Mouse (Mus musculus): ENCODE measurements around the gene Mob3c.

Gene Mob3c

DNA sequence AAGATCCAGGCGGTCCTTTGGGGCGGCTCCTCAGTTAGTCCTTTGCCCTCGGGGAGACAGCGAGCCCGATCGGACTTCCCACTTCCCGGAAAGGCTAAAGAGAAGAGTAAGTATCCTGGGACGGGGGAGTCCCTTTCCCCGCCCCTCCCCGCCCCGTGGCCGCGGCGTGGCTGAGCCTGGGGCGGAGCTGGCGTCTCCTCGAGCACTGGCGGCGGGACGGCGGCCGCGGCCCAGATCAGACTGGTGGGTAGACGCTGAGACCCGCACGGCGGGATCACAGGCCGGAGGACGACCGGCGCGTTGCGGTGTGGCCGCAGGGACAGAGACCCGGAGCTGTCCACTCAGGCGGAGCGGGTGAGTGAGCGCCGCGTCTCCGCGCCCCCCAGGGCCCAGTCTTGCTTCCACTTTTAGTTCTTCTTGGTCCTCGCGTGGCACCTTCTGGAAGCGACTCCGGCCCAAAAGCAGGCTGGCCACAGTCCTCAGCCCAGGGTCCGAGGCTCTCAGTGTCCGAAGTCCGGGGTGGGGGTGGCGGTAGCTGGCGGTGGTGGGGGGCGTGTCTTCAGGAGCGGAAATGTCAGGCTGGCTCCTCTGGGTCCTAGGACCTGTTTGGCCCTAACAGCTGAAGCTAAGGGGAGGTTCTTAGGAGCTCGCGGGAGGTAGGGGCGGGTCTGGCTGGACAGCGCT is at the start of gene Mob3c:
Gene Mob3c (plus strand): TSS at position 205 of the 684 bp plus-strand sequence.
- in situ Hi-C loops (cut with MboI) = loop anchor here (10.0 kb wide), 1 partner anchor 83 kb away; no protein-coding TSS in a partner anchor

DNA sequence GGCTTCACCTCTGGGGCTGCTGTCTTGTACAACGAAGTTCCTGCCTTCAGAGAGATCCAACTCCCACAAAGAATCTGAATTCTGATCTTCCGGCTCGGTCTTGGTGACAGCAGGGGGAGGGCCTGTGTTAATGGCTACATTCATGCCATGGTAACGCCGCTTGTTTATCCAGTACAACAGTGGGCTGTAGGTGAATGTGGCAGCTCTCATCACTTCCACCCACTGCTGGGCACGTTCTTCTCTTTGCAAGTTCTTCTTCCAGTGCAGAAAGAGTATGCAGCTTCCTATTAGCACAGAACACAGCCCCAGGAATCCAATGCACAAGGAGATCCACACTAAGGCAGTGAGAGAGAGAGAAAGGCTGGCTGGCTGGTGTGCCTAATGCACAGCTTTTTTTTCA is 47.6 kb upstream of the Mob3c start:
- in situ Hi-C loops (cut with MboI) = no loop called here

DNA sequence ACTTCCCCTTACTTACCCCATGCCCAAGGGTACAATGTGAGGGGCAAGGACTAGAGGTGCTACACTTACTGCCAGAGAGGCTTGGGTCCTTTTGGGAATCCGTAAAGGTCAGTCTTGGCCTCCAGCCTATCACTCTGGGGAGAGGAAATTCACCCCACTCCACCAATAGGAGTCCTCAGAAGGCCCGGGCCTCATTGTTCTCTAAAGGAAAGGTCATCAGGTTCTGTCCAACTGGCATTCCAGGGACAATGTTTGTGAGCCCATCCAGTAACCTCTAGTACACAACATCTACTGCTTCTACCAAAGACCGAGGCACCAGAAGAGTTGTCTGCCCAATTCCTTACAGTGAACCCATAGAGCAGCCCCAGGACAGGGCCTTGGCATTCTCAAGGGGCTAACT is 47.0 kb upstream of the Mob3c start, which contains the start of gene Tex38:
Gene Tex38 (minus strand): TSS at position 101 of the 400 bp plus-strand sequence.
- in situ Hi-C loops (cut with MboI) = no loop called here

DNA sequence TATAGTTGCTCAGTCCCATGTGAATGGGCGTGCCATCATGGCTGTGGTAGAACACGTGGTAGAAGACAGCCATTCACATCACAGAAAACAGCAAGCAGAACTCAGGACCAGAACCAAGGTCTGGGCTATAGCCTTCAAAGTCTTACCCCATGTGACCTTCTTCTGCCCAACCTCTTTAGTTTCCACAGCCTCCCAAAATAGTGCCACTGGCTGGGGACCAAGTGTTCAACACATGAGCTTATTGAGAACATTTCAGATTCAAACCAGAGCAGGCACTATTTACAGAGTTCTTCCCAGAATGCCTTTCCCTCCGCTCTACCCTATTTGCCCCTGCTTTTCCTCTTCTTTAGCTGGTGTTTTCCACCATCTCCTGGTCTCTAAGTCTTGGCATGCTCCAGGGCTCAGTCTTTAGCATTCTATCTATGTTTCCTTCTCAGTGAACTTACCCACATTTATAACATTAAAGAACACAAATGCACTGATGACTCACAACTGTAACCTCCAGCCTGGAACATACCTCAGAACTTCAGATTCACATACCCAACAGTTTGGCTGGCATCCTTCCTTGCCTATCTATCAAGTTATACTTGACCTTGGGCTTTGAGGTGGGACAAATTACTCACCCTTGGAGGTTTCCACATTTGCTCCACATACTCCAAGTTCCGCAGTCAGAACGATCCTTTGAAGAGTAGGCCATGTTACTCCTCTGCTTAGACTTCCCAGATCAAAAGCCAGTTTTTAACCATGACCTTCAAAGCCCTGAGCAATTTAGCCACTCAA is 45.7 kb upstream of the Mob3c start:
- in situ Hi-C loops (cut with MboI) = no loop called here

DNA sequence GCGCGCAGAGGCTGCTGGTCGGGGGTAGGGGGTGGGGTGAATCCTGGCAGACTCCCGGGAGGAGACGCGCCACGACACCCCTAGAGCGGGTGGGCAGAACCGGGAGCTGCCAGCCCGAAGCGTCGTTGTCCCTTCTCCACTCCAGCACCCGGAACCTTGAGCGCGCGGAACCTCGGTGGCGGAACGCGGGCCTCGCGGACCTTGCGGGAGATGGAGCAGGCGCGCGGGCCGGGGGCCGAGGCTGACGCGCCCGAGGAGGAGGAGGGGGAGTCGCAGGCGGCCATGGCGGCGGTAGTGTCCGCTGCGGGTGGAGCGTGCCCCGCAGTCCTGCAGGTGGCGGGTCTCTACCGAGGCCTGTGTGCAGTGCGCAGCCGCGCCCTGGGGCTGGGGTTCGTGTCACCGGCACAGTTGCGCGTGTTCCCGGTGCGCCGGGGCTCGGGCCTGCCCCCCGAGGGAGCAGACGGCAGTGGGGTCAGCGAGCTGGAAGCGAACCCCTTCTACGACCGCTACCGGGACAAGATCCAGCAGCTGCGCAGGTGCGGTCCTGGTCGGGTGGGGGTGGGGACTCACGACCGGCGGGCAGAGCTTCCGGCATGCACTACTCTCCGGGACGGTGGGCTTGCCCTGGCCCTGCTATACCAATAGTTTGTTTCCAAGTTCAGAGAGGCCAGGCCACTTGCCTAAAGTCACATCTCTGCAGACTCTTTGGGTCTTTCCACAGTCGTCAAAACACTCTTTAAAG is 43.0 kb upstream of the Mob3c start, which contains the start of gene Atpaf1:
Gene Atpaf1 (plus strand): TSS at position 44 of the 742 bp plus-strand sequence.
- in situ Hi-C loops (cut with MboI) = no loop called here

DNA sequence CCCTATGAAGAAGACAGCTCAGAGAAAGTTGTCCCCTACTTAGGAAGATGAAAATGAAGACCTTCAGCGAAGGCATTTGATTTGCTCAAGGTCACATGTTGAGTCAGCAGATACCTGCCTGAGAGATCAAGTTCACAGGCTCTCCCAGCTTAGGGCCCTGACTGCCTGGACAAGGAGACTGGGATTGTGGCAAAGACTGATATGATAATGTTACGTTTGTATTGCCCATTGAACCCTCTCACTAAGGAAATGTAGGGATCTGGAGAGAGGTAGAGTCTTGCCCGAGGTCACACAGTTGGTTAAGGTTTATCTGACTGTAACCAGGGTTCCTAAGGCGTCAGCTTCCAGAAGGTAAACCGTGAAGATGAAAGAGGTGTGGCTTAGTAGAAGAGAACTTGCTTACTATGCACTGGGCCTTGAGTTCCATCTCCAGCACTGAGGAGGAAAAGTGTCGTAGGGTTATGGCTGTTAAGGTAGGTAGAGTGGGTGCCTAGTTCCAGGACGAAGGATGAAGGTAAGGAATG is 42.3 kb upstream of the Mob3c start:
- in situ Hi-C loops (cut with MboI) = no loop called here

DNA sequence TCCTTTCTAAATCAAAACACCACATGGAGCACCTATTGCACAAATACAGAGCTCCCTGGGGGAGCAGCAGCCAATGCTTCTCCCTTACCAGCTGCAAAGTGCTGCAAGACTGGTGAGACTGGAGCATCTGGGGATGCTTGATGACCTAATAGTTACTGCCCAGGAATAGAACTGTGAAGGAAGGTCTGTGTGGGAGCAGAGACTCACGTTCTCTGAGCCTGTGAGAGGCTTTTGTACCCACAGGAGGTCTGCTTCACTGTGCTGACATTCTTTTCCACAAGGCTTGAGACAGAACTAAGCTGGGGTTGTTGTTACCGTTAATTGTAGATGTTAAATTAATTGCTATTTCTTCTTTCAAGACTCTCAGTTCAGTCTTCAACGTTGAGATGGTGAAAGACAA is 37.0 kb upstream of the Mob3c start:
- in situ Hi-C loops (cut with MboI) = no loop called here

DNA sequence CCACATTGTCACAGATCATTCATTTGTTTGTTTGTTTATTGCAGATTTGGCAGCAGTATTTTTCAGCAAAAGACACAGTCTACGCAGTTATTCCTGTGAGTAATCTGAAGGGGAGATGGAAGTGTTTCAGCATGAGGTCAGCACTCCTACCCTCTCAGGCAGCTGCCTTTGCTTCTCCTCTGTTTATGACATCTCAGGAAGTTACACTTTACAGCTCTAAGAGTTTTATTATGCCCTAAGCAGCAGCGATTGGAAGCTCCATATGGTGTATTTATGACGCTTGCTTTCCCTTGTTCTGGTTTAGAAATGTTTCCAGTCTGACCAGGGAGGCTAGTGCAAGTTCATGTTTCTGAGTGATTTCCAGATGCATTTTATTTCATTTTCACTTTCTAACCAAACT is 32.5 kb upstream of the Mob3c start:
- in situ Hi-C loops (cut with MboI) = no loop called here

DNA sequence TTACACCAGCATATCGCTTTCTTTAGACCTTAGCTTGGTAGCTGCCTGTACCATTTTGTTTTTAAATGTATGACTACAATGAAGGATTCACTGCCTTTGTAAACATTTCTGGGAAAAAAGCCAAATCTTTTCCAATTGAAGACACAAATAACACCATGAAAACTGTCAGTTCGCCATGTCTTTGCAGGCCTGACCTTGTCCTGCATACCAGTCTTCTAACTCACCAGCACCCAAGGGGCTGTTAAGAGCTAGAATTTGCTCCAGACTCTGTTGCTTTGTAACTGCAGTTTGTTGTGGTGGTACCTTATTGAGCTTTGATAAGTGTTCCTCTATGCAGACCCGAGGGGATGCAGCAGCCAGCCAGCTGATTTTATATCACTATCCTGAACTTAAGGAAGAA is 27.9 kb upstream of the Mob3c start:
- in situ Hi-C loops (cut with MboI) = no loop called here

DNA sequence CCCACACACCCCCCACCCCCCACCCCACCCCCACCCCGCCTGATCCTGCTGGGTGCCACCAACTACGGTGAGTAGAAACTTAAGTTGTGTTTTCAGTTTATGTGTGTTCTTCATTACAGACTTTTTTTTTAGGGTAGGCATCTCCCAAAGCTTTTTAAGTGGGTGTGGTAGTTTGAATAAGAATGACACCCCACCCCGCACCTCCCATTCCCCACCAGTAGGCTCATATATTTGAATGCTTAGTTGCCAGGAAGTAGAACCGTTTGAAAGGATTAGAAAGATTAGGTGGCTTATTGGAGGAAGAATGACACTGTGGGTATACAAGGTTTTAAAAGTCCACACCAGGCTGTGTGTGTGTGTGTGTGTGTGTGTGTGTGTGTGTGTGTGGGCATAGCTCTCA is 15.6 kb upstream of the Mob3c start:
- in situ Hi-C loops (cut with MboI) = no loop called here

DNA sequence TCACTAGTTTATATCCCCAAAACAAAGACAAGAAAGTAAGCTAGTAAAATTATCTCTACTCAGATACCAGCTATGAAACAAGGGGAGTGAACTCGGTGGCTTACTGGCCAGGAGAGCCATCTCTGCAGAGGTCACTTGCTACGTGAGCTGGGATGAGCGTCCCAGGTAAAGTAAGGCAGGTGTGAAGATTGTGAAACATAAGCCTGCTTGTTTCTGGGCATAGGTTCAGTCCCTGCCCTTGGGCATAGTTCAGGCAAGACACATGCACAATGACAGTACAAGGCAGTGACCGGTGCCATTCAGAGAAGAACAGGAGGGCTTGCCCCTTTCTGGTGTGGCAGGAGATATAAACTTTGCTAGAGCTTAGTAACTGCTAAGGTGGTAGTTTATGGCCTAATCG is 12.3 kb upstream of the Mob3c start:
- in situ Hi-C loops (cut with MboI) = no loop called here

DNA sequence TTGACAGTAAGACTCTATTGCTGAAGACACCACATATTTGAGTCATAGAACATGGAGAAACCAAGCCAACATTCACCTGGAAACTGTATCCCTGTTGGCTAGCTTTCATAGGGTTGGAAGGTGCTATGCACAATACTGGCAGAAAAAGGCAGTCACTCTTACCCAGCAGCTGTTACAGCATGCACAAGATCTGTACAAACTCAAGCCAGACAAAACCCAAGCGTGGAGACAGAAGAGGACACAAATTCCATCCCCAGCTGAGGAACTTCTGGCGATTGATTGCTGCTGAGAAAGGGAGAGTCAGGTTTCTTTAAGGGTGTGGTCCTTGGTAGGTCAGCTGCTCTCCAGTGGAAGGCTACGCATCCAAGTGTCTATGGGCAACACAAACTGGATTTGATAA is 7.7 kb upstream of the Mob3c start:
- in situ Hi-C loops (cut with MboI) = loop anchor here (10.0 kb wide), 1 partner anchor 75 kb away; no protein-coding TSS in a partner anchor

DNA sequence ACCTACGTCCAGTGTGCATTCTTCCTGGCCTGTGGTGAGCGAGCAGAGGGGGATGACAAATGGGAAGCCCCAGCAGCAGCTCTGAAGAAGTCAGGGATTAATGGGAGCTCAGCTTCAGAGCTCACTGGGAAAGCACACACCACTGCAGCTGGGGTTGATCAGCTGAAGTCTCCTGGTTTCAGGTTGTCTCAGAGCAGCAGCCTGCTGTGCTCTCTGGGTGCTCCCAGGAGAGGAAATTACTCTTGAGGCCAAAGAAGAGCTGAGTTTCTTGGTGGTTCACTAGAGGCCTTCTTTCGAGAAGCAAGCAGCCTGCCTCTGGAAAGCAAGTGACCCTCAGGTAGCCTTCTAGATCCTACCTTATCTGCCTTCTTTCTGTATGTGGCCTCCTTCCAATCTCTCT is 6.9 kb upstream of the Mob3c start:
- in situ Hi-C loops (cut with MboI) = loop anchor here (10.0 kb wide), 1 partner anchor 76 kb away; no protein-coding TSS in a partner anchor

DNA sequence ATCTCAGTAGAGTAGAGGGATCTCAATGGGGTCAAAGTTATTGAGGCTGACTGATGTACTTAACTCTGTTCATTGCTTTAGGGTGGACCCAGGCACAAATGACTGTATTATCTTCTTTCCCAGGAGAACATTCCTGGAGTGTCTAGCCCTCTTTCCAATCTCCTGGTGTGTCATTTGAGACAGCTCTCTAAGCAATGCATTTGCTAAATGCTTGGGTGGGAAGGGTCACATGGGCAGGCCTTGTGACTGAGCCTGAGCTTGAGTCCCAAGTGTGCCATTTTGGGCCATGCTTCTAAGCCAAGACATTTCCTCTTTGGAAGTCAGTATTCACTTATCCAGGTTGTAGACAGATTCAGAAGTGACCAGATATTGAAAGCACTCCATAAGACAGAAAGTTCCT is 6.5 kb upstream of the Mob3c start:
- in situ Hi-C loops (cut with MboI) = loop anchor here (10.0 kb wide), 1 partner anchor 77 kb away; no protein-coding TSS in a partner anchor

DNA sequence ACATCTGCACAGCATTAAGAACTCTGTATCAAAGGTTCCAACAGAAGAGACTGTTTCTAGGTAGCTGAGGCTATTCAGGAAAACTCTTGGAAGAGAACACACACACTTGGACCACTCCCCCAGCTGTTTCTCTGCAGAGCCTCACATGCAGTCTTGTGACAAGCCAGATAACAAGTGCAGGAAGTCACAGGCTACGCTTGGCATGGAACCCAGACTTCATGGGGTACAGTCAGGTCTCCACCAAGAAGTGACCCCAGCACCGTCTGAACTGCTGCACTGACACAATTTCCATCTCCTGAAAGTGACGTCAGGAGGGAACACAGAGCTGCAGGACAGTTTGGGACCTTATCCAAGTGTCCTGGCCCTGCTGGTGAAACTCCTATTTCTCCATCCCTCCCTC is 6.0 kb upstream of the Mob3c start:
- in situ Hi-C loops (cut with MboI) = loop anchor here (10.0 kb wide), 1 partner anchor 77 kb away; no protein-coding TSS in a partner anchor

DNA sequence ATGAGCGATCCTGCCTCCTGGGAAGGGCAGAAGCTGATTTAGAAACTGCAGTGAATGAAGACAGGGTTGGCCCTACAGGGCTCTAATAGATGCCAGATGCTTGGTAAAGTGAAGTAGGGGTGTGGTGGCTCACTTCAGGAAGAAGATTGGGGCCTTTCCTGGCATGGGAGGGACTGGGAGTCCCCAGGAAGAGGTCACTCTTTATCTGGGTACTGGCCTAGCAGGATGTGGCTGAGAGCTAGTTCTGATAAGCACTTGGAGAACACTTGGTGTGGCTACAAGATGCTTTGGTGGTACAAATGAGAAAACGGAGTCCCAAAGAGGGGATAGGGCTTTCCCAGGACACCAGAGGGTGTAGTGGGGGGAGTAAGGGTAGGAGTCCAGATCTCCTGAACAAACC is 3.7 kb upstream of the Mob3c start:
- in situ Hi-C loops (cut with MboI) = loop anchor here (10.0 kb wide), 1 partner anchor 79 kb away; no protein-coding TSS in a partner anchor

DNA sequence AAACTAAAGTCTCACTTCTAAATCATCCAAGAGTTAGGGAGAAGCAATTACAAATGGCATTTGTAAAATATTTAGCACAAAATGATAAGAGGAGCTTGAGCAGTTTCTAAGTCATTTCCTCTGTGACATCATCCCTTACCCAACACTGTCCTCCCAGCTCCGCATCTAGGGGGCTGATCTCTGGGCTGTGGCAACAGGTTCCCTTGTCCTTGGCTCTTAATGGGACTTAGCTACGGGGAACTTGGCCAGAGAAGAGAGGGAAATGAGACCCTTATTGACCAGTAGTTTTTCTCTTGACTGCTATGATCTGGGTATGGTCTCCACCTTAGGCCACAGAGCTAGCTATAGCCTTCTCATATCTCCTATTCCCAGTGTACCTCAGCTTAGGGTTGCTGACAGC is 2.6 kb upstream of the Mob3c start:
- in situ Hi-C loops (cut with MboI) = loop anchor here (10.0 kb wide), 1 partner anchor 80 kb away; no protein-coding TSS in a partner anchor

DNA sequence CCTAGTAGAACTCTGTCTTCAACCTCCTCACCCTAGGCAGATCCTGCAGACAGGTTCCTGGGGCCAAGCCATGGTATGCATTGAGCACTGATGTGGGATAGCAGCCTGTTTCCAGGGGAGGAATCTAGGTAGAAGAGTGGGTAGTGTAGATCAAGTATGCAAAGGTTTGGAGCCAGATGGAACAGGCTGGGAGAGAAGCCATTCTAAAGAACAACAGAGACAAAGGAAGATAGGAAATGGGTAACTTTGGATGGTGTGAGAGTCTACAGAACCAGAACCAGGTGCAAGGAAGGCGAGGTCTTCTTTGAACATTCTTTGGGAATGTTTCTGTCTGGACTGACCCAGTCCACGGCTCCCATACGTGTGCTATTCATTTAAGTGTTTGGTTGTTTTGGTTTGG is 826 bp upstream of the Mob3c start:
- in situ Hi-C loops (cut with MboI) = loop anchor here (10.0 kb wide), 1 partner anchor 82 kb away; no protein-coding TSS in a partner anchor

DNA sequence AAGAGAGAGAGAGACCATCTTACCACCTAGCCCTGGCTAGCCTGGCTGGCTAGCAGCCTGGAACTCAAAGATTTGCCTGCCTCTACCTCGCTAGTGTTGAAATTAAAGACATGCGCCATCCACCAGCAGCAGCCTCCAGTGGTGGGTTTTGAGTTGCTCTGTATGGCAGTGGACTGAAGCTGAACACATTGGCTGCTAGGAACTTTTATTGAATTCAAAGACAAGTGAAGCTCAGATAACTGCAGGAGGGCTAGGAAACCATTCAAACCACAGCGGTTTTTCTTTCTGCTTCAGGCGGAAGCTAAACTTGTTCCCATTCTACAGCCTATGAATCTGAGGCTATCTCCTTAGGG is 381 bp upstream of the Mob3c start:
- in situ Hi-C loops (cut with MboI) = loop anchor here (10.0 kb wide), 1 partner anchor 83 kb away; no protein-coding TSS in a partner anchor

DNA sequence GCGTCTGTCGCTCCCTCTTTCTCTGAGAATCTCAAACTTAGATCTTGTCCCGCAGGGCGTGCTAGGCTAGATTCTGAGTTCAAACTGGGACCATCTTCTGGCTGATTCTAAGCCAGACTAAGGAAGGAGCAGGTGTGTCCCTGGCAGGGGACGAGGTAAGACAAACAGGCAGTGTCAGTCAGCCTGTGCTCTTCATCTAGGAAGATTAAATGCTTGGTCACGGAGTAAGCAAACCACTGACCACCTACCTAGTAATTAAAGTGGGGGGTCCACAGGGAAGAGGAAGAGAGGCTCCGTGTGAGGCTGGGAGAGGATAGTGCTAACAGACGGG is 645 bp downstream of the Mob3c start:
- in situ Hi-C loops (cut with MboI) = loop anchor here (10.0 kb wide), 1 partner anchor 84 kb away; no protein-coding TSS in a partner anchor

DNA sequence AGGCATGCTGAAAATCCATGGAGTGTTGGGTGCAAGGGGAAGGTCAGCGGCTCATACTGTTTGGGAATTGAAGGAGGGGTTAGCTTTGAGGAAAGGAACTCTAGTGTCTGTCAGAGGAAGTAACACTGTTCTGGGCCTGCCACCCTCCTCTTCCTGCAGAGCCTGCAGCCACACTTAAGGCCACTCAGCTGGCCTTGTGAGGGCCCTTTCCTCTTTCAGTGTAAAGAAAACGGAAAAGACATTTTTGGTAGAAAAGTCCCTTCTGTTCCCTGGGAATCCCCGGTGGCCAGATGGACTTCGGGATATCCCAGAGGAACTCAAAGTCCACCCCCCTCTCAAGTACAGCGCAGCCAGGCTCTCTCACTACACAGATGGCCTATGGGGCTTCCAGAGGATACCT is 2.6 kb downstream of the Mob3c start:
- in situ Hi-C loops (cut with MboI) = no loop called here

DNA sequence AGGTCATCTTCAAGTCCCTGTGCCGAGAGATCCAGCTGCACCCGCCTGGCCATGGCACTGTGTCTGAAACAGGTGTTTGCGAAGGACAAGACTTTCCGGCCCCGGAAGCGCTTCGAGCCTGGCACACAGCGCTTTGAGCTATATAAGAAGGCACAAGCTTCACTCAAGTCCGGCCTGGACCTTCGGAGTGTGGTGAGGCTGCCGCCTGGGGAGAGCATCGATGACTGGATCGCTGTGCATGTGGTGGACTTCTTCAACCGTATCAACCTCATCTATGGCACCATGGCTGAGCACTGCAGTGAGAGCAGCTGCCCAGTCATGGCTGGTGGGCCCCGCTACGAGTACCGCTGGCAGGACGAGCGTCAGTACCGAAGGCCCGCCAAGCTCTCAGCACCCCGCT is 3.3 kb downstream of the Mob3c start:
- in situ Hi-C loops (cut with MboI) = no loop called here

All from mature B cell (primary cell).